Mouse (Mus musculus) heart, postnatal 0 days (tissue): Measurements from ENCODE around the gene Cand1.

Experiments used
- CTCF ChIP-seq: IDR thresholded peaks from 2 replicates; pipeline ENCODE4 v1.5.1; 2016; ENCODE audit warnings: antibody characterized with exemption, control low read depth, low read depth
- EP300 ChIP-seq: IDR thresholded peaks from 2 replicates; pipeline ENCODE4 v1.6.1; 2016; ENCODE audit warnings: antibody characterized with exemption, low read depth

DNA sequence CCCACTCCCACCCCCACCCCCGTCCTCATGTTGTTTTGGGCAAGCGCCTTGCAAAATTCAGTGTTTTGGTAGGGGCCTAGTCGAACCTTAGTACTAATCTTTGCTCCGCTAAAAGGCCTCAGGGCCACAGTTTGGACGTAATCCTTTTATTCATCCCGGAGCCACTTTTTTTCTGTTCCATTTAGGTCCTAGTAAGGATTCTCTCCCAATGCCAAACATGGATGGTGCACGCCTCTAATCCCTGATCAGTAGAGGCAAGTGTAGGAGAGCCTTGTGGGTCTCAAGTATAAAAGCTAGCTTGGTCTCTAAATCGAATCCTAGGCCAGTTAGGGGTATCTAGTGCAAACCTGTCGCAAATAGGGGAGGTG lies 851 bp upstream of the Cand1 start:
- TF ChIP-seq CTCF (no peak), EP300 (no peak)
